In the genomic region with DNA sequence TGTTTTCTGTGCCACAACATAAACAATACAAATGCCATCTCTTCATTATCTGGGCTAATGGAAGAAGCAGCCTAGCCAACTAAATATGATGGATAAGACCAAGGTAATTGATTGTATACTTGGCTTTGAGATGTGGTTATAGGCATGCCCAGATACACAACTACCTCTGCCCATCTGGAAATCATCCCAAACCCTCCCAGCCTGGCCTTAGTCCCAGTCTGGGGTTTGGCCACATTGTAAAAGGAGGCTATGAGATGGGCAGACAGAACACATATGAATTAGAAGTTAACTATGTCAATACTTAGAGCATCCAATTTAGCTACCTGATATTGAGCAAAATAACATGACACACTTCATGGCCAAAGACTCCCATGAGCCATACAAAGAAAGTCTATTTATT, we compare ENCODE assay signal across 29 mouse cellular contexts.
DNase-seq lines count a peak whose midpoint lies in the region; ATAC-seq and TF ChIP-seq lines count a peak whose summit lies in the region.
"Had no signal": no experiment of that assay in that cellular context is flagged by ENCODE, and none has a peak within 500 bp of the region (broad histone marks: within the 10 kb centered on the region; RNA-seq: fewer than 3 reads in every experiment).

No protein-coding gene starts in this region.

- intact Hi-C loops in left cerebral cortex, postnatal 4 days (cut with DNase I): no loop called here
- intact Hi-C loops in left cerebral cortex, postnatal 14 days (cut with DNase I): no loop called here

- H3K27me3 ChIP-seq in cerebellum, adult 2 months (ENCODE audit: control insufficient read depth, insufficient read depth, low read length): no peaks in the 10 kb centered on the region
- H3K27me3 ChIP-seq: embryonic facial prominence, embryonic 15.5 days; forebrain, embryonic 13.5 days; heart, embryonic 12.5 days; hindbrain, embryonic 15.5 days; kidney, embryonic 15.5 days; midbrain, embryonic 13.5 days had no signal

- no peak for TF ChIP-seq CTCF in cerebellum, adult 2 months (IDR thresholded peaks at IDR 0.05; ENCODE audit: borderline replicate concordance, insufficient read depth, low read depth, low read length)

- no peak for ATAC-seq in cerebellum, adult (ENCODE audit: insufficient number of reproducible peaks, low FRiP score, low TSS enrichment)
- no peak for ATAC-seq in granulocyte monocyte progenitor cell, adult 5-6 weeks (replicated peaks; ENCODE audit: poor library complexity, severe bottlenecking)
- ATAC-seq: forebrain, embryonic 13.5 days; midbrain, embryonic 13.5 days had no signal

- H3K4me3 ChIP-seq in cerebellum, adult 2 months (replicated peaks; ENCODE audit: insufficient read depth, low read depth, low read length): no peak overlapping the region
- H3K4me3 ChIP-seq: embryonic facial prominence, embryonic 10.5 days; embryonic facial prominence, embryonic 15.5 days; forebrain, embryonic 13.5 days; heart, adult 2 months; heart, embryonic 12.5 days; hindbrain, embryonic 15.5 days; kidney, embryonic 15.5 days; midbrain, embryonic 13.5 days had no signal

- no peak for TF ChIP-seq POLR2A in cerebellum, adult 2 months (IDR thresholded peaks at IDR 0.05; ENCODE audit: borderline replicate concordance, insufficient read depth, low read length)

- H3K4me1 ChIP-seq in cerebellum, adult 2 months (ENCODE audit: control insufficient read depth, insufficient read depth, low read length): peaks cover 6% of the 10 kb centered on the region
- H3K4me1 ChIP-seq: embryonic facial prominence, embryonic 15.5 days; heart, embryonic 12.5 days; kidney, embryonic 15.5 days had no signal

- no peak overlapping the region for H3K27ac ChIP-seq in cerebellum, adult 2 months (ENCODE audit: insufficient read depth, low read length)
- H3K27ac ChIP-seq: embryonic facial prominence, embryonic 10.5 days; embryonic facial prominence, embryonic 15.5 days; forebrain, embryonic 13.5 days; heart, adult 2 months; hindbrain, embryonic 15.5 days; kidney, embryonic 15.5 days; liver, embryonic 14.5 days; macrophage; midbrain, embryonic 13.5 days; stomach, postnatal 0 days had no signal

- DNase-seq in cerebellum, adult 2 months: peak; percentile 41 to 44
- peak; percentile 40 for DNase-seq in left cerebral cortex, postnatal 4 days
- DNase-seq in left cerebral cortex, postnatal 14 days (ENCODE audit: low spot score in 2 of 2): no peak
- DNase-seq in cerebellum, postnatal 10 days: peak; percentile 82 to 87
- DNase-seq in embryo, embryonic 10.5 days (ENCODE audit: low spot score): no peak
- DNase-seq: adrenal gland, postnatal 14 days; gastrocnemius, postnatal 25 days; heart, adult 2 months; kidney, adult 18-20 months; kidney, postnatal 36 days; liver; lung, adult 2 months; lung, postnatal 10 days; right cerebral cortex, adult 18-20 months; spleen, adult 18-20 months; thymus, adult 18-20 months; thymus, postnatal 36 days had no signal

Comparison
In these comparisons a context has a peak if more than half of its experiments do, and no peak if none do; other contexts are left out.
1. DNase-seq: peak in cerebellum, adult 2 months (2 of 2), left cerebral cortex, postnatal 4 days (single experiment) and cerebellum, postnatal 10 days (2 of 2); none in left cerebral cortex, postnatal 14 days (0 of 2) and embryo, embryonic 10.5 days (single experiment).